Mouse (Mus musculus): ENCODE data around the gene Gm29609. TPM values are rescaled to one million over a fixed set of nuclear protein-coding genes. Genes with fewer than 3 reads are reported as not detected.
A peak's percentile ranks its signal among the peaks of the same experiment; 100 is the strongest.

The Gm29609 gene
- polyA plus RNA-seq, 2 experiments from 2014 or later = 1.6 to 2.3 TPM

DNA sequence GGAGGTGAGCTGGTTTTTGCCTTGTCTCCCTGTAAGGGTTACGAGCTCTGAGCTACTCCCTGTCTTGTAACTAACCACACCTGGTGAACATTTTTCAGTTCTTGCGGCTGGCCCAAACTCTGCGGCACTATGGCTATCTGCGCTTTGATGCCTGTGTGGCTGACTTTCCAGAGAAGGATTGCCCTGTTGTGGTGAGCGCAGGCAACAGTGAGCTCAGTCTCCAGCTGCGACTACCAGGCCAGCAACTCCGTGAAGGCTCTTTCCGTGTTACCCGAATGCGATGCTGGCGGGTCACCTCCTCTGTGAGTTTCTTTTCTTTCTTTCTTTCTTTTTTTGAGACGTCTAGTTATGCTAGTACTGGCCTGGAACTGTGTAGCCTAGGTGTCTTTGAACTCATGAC lies 17.4 kb upstream of the Gm29609 start:
- no peak for ATAC-seq

GRCm38 (mm10) chr5:31196207-31196606 lies 16.5 kb upstream of the Gm29609 start:
- ATAC-seq = no peak

GRCm38 (mm10) chr5:31195671-31196070 lies 16.0 kb upstream of the Gm29609 start:
- no peak for ATAC-seq

DNA sequence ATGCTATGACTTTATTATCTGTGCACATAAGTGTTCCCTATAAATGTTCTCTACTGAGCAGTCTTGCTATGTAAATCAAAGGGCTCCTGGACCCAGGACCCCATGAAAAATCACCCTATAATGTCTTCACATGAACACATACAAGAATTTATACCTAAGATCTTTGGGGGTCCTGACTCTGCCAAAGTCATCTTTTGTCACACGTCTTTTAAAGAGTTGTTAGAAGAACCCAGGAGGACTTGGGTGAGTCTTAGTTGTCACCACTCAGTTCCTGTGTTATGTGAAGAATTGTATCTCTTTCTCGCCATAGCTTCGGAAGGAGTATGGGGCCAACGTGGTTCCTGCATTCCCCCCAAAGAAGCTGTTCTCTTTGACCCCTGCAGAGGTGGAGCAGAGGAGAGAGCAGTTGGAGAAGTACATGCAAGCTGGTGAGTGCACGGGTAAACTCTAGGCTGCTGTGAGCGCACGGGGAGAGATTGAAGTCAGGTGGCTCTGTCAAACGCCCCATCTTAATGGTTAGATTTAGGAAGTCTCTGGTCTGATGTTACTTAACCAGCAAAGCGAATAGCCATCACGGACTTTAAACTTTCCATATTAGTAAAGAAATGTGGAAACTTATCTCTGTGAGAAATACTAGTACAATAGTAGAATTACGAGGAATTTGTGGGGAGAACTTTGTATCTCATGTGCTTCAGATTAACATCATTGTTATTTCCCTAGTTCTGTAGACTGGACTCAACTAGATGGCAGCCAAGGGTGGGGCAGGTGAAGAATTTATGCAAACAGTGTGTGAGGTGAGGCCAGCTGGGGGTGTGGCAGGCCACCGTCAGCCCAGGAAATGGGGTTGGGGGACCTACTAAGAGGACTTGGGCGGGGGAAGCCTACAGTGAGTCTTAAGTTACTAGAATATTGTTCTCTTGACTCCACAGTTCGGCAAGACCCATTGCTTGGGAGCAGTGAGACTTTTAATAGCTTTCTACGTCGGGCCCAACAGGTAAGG lies 15.1 kb upstream of the Gm29609 start:
- no peak for ATAC-seq

DNA sequence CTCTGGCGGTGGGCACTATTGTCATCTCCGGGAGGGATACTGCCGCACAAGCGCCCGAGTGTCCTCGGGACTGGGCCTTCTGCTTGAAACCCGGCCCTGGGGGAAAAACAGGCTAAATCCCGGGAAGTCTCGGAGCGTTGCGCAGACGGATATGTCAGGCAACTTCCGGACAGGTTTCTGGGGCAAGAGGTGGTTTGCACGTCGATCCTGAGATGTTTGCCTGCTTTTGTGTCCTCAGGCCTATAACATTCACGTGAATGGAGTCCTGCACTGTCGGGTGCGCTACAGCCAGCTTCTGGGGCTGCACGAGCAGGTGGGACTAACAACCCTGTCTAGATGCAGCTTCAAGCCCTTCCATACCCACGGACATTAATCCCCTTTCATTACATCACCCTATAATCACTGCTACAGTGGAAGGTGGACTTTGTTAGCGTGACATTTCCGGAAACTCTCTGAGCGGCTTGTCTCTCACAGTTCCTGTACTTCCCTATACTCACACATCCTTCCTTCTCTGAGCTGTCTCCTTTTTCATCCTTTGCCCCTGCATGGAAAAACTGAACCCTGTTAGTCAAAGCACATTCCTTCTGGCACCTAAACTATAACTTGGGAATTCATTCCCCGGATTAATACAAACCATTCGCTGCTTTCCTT lies 14.0 kb upstream of the Gm29609 start:
- ATAC-seq = no peak

DNA sequence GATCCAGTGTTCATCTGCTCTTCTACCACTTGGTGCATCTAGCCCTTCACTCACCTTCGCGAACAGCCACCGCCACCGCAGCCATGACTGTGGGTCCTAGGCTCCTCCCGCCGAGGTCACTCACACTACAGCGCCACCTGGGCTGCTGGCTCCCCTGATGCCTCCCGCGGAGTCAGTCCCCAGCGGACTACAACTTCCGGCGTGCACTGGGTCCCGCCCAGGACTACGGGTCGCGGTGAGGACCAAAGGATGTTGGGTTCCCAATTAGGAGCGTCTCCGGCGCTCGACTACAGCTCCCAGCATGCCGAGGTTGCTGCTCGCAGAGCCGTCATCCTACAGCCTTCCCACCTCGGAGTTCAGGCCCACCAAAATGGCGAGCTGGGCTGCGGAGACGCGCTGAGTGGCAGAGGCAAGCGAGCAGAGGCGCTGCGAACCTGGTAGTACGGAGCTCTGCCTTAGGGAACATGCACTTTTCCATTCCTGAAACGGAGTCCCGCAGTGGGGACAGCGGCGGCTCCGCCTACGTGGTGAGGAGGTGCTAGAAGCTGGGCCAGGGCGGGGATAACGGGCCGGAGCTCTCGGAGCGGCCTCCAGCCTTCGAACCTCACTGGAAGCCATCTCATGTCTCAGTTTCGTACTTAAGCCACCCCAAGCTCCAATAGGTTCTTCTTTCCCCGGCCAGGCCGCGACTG lies 13.4 kb upstream of the Gm29609 start, which contains the start of the genes Snx17 and Eif2b4:
TSS of gene Snx17 (plus strand) at position 289 of the 692 bp plus-strand sequence.
TSS of gene Eif2b4 (minus strand) at position 492 of the 692 bp plus-strand sequence.
- peak; percentile 89 for ATAC-seq

DNA sequence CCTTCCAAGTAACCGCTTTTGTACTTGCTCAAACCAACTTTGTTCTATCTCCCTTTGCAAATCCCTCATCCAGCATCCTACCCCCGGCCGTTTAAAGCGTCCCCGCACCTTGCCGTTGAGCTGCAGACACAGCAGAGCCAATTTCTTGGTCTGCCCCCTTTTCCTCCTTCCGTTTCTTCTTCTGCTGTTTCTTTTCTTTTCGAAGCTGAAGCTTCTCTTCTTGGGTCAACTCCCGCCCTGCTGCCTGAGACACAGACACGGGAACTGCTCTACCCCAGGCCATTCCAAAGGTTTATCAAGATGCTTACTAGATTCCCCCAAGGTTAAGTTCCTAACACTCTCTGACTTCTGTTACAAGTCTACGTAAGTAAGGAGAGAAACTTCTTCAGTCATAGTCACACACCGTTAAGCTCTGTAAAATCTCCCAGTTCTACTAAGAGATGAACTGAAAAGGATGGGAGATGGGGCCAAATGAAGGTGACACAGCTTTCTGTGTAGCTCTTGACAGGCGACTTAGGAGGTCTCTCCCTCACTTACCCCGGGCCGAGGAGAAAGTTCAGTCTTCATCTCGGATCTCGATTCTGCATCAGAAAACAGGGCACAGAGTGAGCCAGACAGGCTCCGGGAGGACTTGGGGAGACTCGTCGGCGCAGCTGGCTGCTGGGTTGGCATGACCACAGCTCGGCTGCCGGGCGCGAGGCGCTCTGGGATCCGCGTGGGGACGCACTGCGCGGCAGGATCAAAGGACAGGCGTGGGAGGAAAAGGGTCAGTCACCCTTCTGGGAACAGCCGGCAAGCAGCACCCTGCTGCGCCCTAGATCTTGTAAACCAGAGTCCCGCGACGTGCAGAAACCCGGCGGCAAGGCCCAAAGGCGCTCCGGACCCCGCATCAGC lies 12.6 kb upstream of the Gm29609 start:
- ATAC-seq = no peak

- no peak for ATAC-seq
Measured at GRCm38 (mm10) chr5:31190201-31190600, 10.5 kb upstream of the Gm29609 start.

GRCm38 (mm10) chr5:31188223-31188840 lies 8.6 kb upstream of the Gm29609 start:
- ATAC-seq = no peak

GRCm38 (mm10) chr5:31183678-31184077 lies 4.0 kb upstream of the Gm29609 start:
- no peak for ATAC-seq

DNA sequence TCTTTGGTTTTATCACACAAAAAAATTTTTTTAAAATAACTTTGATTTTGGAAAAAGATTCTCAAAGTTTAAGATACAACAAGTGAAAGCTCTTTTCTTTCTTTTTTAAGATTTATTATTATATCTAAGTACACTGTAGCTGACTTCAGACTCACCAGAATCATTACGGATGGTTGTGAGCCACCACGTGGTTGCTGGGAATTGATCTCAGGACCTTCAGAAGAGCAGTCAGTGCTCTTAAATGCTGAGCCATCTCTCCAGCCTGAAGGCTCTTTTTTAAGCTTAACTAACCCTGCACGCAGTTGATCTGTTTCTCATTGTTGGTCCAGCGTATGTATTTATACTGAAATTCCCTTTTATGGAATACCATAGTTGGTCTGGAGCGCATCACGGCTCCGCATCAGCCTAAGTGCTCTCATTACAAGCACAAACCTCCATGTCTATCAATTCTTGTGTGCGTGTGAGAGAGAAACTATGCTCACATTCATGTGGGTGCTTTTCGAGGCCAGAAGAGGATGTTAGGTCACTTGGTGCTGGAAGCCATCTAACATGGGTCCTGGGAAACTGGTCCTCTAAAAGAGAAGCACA lies 1.6 kb upstream of the Gm29609 start:
- ATAC-seq = no peak

- ATAC-seq = peak; percentile 13
Measured at GRCm38 (mm10) chr5:31179301-31179765, 378 bp downstream of the Gm29609 start.

DNA sequence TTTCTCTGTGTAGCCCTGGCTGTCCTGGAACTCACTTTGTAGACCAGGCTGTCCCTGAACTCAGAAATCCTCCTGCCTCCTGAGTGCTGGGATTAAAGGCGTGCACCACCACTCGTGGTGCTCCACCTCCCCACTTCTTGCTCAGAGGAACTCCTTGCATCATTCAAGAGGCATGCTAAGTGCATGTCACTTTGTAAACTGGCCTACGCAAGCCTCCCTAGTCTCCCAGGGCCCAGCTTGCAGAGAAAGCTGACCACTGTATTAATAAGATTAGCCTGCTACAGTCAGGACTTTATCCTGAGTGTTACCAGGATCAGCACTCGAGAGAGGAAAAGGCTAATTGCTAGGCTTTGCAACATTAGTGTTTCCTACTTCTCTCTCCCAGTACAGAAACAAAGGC lies 11.1 kb downstream of the Gm29609 start:
- no peak for ATAC-seq

- no peak for ATAC-seq
Measured at GRCm38 (mm10) chr5:31164878-31165277, 14.8 kb downstream of the Gm29609 start.

GRCm38 (mm10) chr5:31162462-31162861 lies 17.2 kb downstream of the Gm29609 start:
- ATAC-seq = no peak

DNA sequence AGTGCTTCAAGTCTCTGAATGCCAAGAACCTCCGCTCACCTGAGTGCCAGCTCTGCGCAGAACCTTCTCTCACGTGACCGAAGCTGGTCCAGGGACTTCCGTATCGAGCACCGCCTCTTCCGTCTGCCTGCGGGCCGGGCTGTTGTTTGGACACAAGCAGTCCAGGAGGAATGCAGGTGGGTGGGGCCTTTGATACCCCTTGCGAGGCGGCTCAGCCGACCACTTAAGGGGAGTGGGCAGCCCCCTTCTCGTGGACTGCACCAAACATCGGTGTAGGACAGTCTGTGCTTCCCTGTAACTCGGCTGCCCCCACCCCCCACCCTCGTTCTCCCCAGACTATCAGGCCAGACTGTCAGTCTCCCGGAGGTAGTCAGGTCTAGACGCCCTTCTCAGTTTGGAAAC lies 25.6 kb downstream of the Gm29609 start, which contains the start of gene Mpv17:
TSS of gene Mpv17 (minus strand) at position 100 of the 402 bp plus-strand sequence.
- peak; percentile 96 for ATAC-seq

DNA sequence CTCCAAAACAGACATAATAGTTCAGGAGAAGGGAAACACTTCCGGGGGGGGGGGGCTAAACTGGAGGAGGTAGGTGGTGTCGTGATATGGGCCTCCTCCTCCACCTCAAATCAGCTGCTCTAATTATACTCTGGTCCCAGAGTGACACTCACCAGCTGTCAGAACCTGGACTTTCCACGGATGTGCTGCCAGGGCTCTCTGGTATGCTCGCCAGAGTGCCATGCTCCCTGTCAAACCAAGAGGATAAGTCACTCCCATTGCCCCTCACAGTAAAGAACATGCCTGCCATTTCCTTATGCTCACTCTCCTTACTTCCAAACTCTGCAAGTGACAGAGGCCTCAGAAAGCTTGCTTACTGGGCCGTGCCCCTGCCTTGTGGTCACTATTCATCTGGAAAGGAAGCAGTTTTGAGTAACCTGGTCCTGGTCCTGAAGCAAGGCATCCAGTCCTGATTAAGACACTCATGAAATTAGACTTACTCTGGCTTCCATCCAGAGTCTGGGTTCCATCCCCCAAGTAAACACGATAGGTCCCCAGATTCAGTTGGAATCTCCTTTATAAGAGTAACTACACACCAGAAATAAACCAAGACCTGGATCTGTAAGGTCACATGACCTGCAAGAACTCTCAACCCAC lies 26.1 kb downstream of the Gm29609 start:
- ATAC-seq = no peak

GRCm38 (mm10) chr5:31151746-31152145 lies 28.0 kb downstream of the Gm29609 start:
- no peak for ATAC-seq

DNA sequence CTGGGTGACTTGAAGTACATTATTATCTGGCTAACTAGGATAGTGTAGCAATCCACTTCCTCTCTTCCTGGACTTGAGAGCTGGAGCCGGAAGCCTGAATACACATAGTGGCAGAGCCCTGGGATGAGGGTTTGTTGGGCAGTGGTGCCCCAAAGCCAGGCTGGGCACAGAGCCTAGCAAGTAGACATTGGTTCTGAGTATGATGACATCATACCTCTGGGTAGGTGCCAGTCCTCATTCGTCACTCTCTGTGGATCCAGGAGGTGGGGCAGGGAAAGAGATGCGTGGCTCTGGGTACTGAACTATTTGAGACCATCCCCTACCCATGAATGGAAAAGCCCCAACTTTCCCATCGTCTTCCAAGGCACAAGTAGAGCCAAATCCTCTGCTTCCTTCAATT lies 29.9 kb downstream of the Gm29609 start:
- ATAC-seq = no peak

GRCm38 (mm10) chr5:31138968-31139425 lies 40.7 kb downstream of the Gm29609 start:
- no peak for ATAC-seq

Measured in activated CD4-positive, CD25-positive, alpha-beta regulatory T cell, adult 4 months (primary cell).